Mouse (Mus musculus) testis, adult 2 months (tissue): ENCODE measurements at regions not wholly inside any gene's neighbourhood (a gene's known extent, or its start where the extent isn't known, plus 50 kb on each side); places are given as distances from the start of the nearest gene placed in this dataset.

Experiments used
- H3K27ac ChIP-seq: fragments of 200-500 bp; 2 replicates; pipeline ENCODE4 v1.5.1; 2012; ENCODE audit warnings: low read depth, low read length; ENCODE audit not compliant: control insufficient read depth, insufficient read depth
- H3K27me3 ChIP-seq: fragments of 200-500 bp; 2 replicates; pipeline ENCODE4 v1.6.1; 2012; ENCODE audit warnings: mild to moderate bottlenecking, low read length, moderate library complexity; ENCODE audit not compliant: control insufficient read depth, insufficient read depth
- H3K36me3 ChIP-seq: fragments of 200-500 bp; 2 replicates; pipeline ENCODE4 v1.6.1; 2012; ENCODE audit warnings: mild to moderate bottlenecking, low read length; ENCODE audit not compliant: control insufficient read depth, insufficient read depth
- H3K4me1 ChIP-seq: fragments of 200-500 bp; 2 replicates; pipeline ENCODE4 v1.6.1; 2012; ENCODE audit warnings: low read length; ENCODE audit not compliant: control insufficient read depth, insufficient read depth
- H3K4me3 ChIP-seq: fragments of 200-500 bp; 2 replicates; pipeline ENCODE4 v1.5.1; 2012; ENCODE audit warnings: low read depth, mild to moderate bottlenecking, low read length, moderate library complexity, mixed read lengths; ENCODE audit not compliant: control insufficient read depth
- CTCF ChIP-seq: fragments of 200-500 bp; IDR thresholded peaks from 2 replicates; pipeline ENCODE4 v1.5.1; 2012; ENCODE audit warnings: low read depth, mild to moderate bottlenecking, inconsistent platforms, low read length, moderate library complexity; ENCODE audit not compliant: control insufficient read depth, insufficient read depth, insufficient replicate concordance
- POLR2A ChIP-seq: fragments of 200-500 bp; IDR thresholded peaks from 2 replicates; pipeline ENCODE4 v1.6.1; 2012; ENCODE audit warnings: low read depth, mild to moderate bottlenecking, inconsistent platforms, low read length, moderate library complexity; ENCODE audit not compliant: control insufficient read depth

DNA sequence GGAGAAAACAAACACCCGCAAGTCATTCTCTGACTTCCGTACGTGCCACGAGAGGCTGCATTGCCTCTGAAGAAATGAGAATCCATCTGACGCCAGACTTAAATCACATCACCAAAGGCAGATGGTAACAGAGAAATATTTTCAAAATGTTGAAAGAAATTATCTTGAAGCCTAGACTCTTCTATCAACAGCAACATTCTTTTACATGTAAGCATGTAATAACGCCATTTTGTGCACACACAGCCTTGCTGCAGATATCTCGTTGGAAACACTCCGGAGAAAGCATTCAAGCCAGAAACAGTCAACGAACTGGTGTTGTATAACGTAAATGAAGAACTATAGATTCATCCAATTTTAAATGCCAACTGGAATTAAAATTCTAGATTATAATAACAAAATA, 1483.1 kb upstream of the Gulo start:
- Histone ChIP-seq H3K27ac (no peak overlapping the region), H3K4me3 (no peak overlapping the region), H3K4me1 (no peaks in the 10 kb centered on the region), H3K36me3 (no peaks in the 10 kb centered on the region), H3K27me3 (no peaks in the 10 kb centered on the region)
- no peak for TF ChIP-seq CTCF
- TF ChIP-seq POLR2A: no peak

GRCm38 (mm10) chr14:67486676-67487075, 1477.7 kb upstream of the Gulo start:
- Histone ChIP-seq H3K4me1 (no peaks in the 10 kb centered on the region), H3K4me3 (no peak overlapping the region), H3K27ac (no peak overlapping the region), H3K27me3 (no peaks in the 10 kb centered on the region), H3K36me3 (no peaks in the 10 kb centered on the region)
- TF ChIP-seq POLR2A (no peak), CTCF (no peak)

GRCm38 (mm10) chr14:67485449-67485800, 1476.4 kb upstream of the Gulo start:
- H3K4me3 ChIP-seq: no peak overlapping the region
- no peaks in the 10 kb centered on the region for H3K36me3 ChIP-seq
- TF ChIP-seq CTCF: no peak
- TF ChIP-seq POLR2A: no peak
- H3K27ac ChIP-seq: no peak overlapping the region
- no peaks in the 10 kb centered on the region for H3K27me3 ChIP-seq
- H3K4me1 ChIP-seq: no peaks in the 10 kb centered on the region

DNA sequence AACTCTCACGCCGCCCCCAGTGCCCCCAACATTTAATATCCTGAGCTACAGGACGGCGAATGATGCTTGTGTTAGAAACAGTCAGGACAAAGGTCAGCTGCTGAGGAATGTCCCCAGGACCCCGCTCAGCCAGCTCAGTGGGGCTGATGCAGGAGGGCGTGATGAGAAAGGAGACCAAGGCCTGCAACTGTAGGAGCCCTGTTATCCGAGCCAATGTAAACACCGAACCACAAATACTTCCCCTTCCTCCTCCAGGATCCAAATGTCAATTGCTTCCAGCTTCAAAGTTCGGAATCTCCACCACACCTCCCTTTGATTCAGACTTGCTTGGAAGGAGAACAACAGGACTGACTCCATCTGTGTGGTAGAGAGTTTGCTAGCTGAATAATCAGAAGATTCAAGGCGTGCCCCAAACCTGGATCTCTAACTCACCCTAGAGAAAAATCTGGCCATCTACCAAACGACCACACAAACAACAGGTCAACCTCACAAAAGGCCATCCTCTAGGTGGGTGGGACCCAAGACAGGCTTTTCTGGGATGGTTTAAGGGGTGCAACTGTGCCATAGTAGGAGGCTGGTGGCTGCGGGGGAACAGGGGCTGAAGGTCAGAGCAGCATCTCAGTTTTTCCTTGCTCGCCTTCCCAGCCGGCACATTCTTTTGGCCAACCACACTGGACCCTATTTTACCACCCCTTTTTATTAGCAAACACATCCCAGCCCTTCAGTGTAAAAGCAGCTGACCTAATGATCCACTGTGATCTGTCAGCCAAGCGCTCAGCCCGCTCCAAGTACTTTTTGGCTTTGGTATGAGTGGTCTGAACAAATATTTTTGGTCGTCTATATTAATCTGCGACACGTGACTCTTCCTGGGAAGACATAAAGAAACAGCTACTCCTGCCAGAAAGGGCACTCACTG, 1475.8 kb upstream of the Gulo start:
- no peak for TF ChIP-seq CTCF
- TF ChIP-seq POLR2A: no peak
- Histone ChIP-seq H3K4me1 (no peaks in the 10 kb centered on the region), H3K27me3 (no peaks in the 10 kb centered on the region), H3K4me3 (no peak overlapping the region), H3K36me3 (no peaks in the 10 kb centered on the region), H3K27ac (no peak overlapping the region)
